Mouse (Mus musculus) liver, embryonic 12.5 days (tissue): Measurements from ENCODE around the gene Slc26a9. TPM values are rescaled to one million over a fixed set of nuclear protein-coding genes. Genes with fewer than 3 reads are reported as not detected.

Experiments used
- ATAC-seq: fragments of 200-750 bp; cut with Nextera tagmentation; 2 replicates; pipeline ENCODE4 v1.8.0; 2017; ENCODE audit warnings: moderate number of reproducible peaks, mild to moderate bottlenecking, moderate library complexity
- H3K27ac ChIP-seq: fragments of 300-500 bp; sonication (generic); 2 replicates; pipeline ENCODE4 v1.5.1; 2016; ENCODE audit warnings: mild to moderate bottlenecking
- H3K27me3 ChIP-seq: fragments of 300-500 bp; sonication (generic); replicated peaks from 2 replicates; pipeline ENCODE4 v1.6.1; 2016; ENCODE audit warnings: mild to moderate bottlenecking, moderate library complexity
- H3K36me3 ChIP-seq: fragments of 300-500 bp; sonication (generic); 2 replicates; pipeline ENCODE4 v1.6.1; 2016; ENCODE audit warnings: mild to moderate bottlenecking, moderate library complexity
- H3K4me1 ChIP-seq: fragments of 300-500 bp; sonication (generic); 2 replicates; pipeline ENCODE4 v1.6.1; 2016
- H3K4me2 ChIP-seq: fragments of 300-500 bp; sonication (generic); 2 replicates; pipeline ENCODE4 v1.6.1; 2016; ENCODE audit warnings: mild to moderate bottlenecking, moderate library complexity
- H3K4me3 ChIP-seq: fragments of 300-500 bp; sonication (generic); 2 replicates; pipeline ENCODE4 v1.5.1; 2016; ENCODE audit warnings: mild to moderate bottlenecking, moderate library complexity
- H3K9ac ChIP-seq: fragments of 300-500 bp; sonication (generic); 2 replicates; pipeline ENCODE4 v1.6.1; 2016; ENCODE audit warnings: mild to moderate bottlenecking, moderate library complexity
- H3K9me3 ChIP-seq: fragments of 300-500 bp; sonication (generic); replicated peaks from 2 replicates; pipeline ENCODE4 v1.6.1; 2016; ENCODE audit warnings: mild to moderate bottlenecking, moderate library complexity
- WGBS: fragments of 180-500 bp; shearing (Covaris S2); methylation state at CpG from one replicate; pipeline ENCODE4 v1.1.7; 2016; ENCODE audit not compliant: insufficient replicate concordance; 5-methylcytosine and 5-hydroxymethylcytosine counted together
- polyA plus RNA-seq: library from polyadenylated mRNA; unstranded; fragments of >200 nt; fragmentation: Nextera tagmentation; extraction: Ambion mirVana; gene quantifications from 2 replicates; pipeline ENCODE4 v1.2.1, GENCODE M21; 2016

The Slc26a9 gene
- polyA plus RNA-seq, 1 experiment from 2014 or later = not detected

DNA sequence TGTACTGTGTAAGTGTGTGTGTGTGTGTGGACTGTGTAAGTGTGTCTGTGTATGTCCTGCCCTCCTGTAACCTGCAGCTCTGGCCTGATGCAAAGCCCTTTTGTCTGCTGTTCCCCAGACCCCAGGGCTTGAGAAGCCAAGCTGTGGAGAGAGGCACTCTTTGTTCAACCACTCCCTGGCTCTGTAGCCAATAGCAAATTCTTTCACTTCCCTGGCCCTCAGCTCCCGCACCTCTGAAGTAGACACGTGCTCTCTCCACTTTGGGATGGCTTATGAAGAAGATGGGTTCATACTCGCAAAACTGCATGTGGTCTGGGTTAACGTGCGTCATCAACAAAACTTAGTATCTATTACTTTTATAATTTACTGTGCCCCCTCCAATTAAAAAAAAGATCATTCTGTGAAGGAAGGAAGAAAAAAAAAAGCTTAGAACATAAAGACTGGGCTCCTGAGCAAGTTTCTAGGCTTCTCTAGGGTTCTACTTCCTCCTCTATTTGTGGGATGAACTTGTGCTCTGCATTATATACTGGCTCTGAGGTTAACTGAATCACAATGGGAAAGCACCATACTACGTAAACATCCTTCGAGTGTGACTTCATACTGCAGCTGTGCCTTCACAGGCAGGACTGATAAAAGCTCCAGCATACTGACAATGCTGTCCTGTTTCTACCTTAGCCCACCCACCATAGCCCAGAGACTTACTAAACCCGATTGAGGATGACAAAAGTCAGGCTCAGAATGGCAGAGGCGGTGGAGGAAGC is 16.0 kb downstream of the Slc26a9 start:
- 53% methylated on average over 9 of the region's 9 CpGs for WGBS
- Histone ChIP-seq H3K36me3 (no peaks in the 10 kb centered on the region), H3K27me3 (0 out of 2 replicates have a peak, but pooled peaks cover 12% of the 10 kb centered on the region), H3K4me3 (no peak overlapping the region), H3K9me3 (no peaks in the 10 kb centered on the region), H3K27ac (no peak overlapping the region), H3K4me1 (peaks cover 4% of the 10 kb centered on the region; the same call in 1 of the 2 replicates), H3K4me2 (no peak overlapping the region), H3K9ac (no peak overlapping the region)
- no peak for ATAC-seq

DNA sequence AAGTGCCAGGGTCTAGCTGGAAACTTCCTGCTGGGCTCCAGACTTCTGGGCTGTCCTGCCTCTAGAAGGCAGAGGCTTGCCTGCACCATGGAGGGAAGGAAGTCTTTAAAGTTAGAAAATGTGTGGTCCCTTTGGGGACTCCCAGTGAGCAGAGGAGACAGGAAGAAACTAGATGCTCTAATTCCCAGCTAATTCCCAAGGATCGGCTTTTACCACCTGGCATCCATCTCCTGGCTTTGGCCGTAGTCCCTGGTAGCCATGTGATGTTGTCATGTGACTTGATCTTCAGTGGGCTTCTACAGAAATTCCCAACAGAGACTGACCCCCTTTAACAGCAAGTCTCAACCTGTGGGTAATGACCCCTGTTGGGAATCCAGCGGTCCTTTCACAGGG is 16.6 kb downstream of the Slc26a9 start:
- Histone ChIP-seq H3K9ac (no peak overlapping the region), H3K27me3 (0 out of 2 replicates have a peak, but pooled peaks cover 12% of the 10 kb centered on the region), H3K4me1 (no peaks in the 10 kb centered on the region), H3K4me2 (no peak overlapping the region), H3K4me3 (no peak overlapping the region), H3K27ac (no peak overlapping the region), H3K9me3 (no peaks in the 10 kb centered on the region), H3K36me3 (no peaks in the 10 kb centered on the region)
- no peak for ATAC-seq
- 78% methylated on average over 3 of the region's 3 CpGs for WGBS

GRCm38 (mm10) chr1:131761079-131761831 is 17.4 kb downstream of the Slc26a9 start:
- Histone ChIP-seq H3K9ac (no peak overlapping the region), H3K27ac (no peak overlapping the region), H3K36me3 (no peaks in the 10 kb centered on the region), H3K4me1 (no peaks in the 10 kb centered on the region), H3K4me3 (no peak overlapping the region), H3K27me3 (0 out of 2 replicates have a peak, but pooled peaks cover 8% of the 10 kb centered on the region), H3K9me3 (no peaks in the 10 kb centered on the region), H3K4me2 (no peak overlapping the region)
- 58% methylated on average over 13 of the region's 13 CpGs for WGBS
- ATAC-seq = no peak

- Histone ChIP-seq H3K4me1 (no peaks in the 10 kb centered on the region), H3K9ac (no peak overlapping the region), H3K27me3 (0 out of 2 replicates have a peak, but pooled peaks cover 4% of the 10 kb centered on the region), H3K4me3 (no peak overlapping the region), H3K27ac (no peak overlapping the region), H3K9me3 (no peaks in the 10 kb centered on the region), H3K36me3 (no peaks in the 10 kb centered on the region), H3K4me2 (no peak overlapping the region)
- WGBS = 36% methylated on average over 9 of the region's 9 CpGs
- ATAC-seq = no peak
Observed at GRCm38 (mm10) chr1:131763683-131764082, 19.9 kb downstream of the Slc26a9 start.

DNA sequence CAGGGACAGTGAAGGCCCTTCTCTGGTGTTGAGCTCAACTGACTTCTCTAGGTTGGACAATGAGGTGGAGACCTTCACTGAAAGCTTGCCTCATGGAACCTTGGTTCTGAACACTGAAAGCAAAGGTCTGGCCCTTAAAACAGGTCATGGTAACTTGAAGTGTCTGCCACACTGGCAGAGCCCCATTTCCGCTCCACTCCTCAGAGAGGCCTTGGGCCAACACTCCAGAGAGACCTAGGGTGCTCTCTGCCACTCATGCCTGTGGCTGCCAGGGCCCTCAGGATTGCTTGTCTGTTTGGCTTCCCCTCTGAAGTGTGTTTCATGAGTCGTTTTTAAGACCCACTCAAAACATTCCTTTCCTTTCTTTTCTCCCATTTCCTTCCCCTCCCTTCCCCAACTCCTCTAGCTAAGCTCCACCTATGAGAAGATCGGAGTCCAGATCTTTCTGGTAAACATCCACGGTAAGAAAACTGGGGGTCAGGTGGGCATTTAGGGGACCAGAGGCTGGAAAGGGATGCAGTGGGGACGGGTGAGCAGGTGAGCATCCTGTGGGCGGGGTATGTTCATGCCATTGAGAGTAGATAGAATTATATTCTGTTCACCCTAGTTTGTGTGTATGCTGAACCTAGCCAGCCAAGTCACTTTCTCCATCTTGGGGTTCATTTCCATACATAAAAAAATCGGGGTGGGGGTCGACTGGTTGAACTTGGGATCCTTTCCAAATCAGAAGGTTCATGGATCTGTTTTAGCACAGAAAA is 20.9 kb downstream of the Slc26a9 start:
- Histone ChIP-seq H3K9me3 (no peaks in the 10 kb centered on the region), H3K4me3 (no peak overlapping the region), H3K36me3 (no peaks in the 10 kb centered on the region), H3K9ac (no peak overlapping the region), H3K27me3 (0 out of 2 replicates have a peak, but pooled peaks cover 4% of the 10 kb centered on the region), H3K4me2 (no peak overlapping the region), H3K4me1 (no peaks in the 10 kb centered on the region), H3K27ac (no peak overlapping the region)
- ATAC-seq = no peak
- WGBS = 42% methylated on average over 8 of the region's 8 CpGs

GRCm38 (mm10) chr1:131765357-131766001 is 21.7 kb downstream of the Slc26a9 start:
- whole genome bisulfite sequencing = 9% methylated on average over 11 of the region's 11 CpGs
- Histone ChIP-seq H3K4me3 (no peak overlapping the region), H3K4me2 (no peak overlapping the region), H3K4me1 (no peaks in the 10 kb centered on the region), H3K27ac (no peak overlapping the region), H3K27me3 (0 out of 2 replicates have a peak, but pooled peaks cover 4% of the 10 kb centered on the region), H3K9me3 (no peaks in the 10 kb centered on the region), H3K36me3 (no peaks in the 10 kb centered on the region), H3K9ac (no peak overlapping the region)
- ATAC-seq = no peak

DNA sequence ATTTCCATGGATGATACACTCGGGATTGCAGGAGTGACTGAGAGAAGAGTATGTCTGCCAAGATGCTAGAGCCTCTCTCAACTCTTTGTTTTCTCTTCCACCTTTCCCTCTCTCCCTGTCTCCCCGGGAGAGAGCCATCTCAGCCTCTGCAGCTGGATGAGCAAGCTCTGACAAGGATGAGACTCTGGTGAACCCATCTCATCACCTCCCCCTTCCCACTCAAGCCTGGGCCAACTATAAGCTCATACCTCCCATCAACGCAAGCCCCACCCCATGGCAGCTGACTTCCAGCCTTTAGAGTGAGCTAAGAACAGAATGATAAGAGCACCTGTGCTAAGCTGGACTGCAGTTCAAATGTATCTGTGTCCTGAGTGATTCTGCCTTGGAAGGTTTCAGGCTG is 25.5 kb downstream of the Slc26a9 start:
- H3K4me3 ChIP-seq = no peak overlapping the region
- H3K4me1 ChIP-seq = no peaks in the 10 kb centered on the region
- no peak overlapping the region for H3K4me2 ChIP-seq
- no peak for ATAC-seq
- no peaks in the 10 kb centered on the region for H3K9me3 ChIP-seq
- 0 out of 2 replicates have a peak, but pooled peaks cover 4% of the 10 kb centered on the region for H3K27me3 ChIP-seq
- no peaks in the 10 kb centered on the region for H3K36me3 ChIP-seq
- WGBS = 41% methylated on average over 3 of the region's 3 CpGs
- H3K9ac ChIP-seq = no peak overlapping the region
- no peak overlapping the region for H3K27ac ChIP-seq

DNA sequence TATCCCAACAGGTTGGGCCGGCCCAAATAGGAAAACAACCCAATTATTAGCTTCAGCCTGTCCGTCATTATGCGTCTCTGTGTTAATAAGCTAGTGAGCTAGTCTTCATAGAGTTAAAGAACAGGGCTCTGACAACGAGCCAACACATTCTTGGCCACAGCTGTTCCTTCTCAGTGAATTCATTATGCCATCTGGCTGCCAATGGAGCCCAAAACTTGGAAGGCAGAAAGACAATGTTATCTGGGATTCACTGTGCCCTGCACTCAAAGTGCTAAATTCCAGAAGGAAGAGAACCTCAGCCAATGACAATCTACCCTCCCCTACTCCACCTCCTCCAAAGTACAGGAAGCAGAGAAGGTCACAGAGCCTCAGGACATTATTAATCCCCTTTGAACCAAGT is 26.8 kb downstream of the Slc26a9 start:
- H3K4me1 ChIP-seq = no peaks in the 10 kb centered on the region
- no peaks in the 10 kb centered on the region for H3K9me3 ChIP-seq
- no peak overlapping the region for H3K9ac ChIP-seq
- no peaks in the 10 kb centered on the region for H3K36me3 ChIP-seq
- no peak for ATAC-seq
- no peak overlapping the region for H3K4me3 ChIP-seq
- H3K4me2 ChIP-seq = no peak overlapping the region
- H3K27ac ChIP-seq = no peak overlapping the region
- 66% methylated on average over 4 of the region's 4 CpGs for WGBS
- H3K27me3 ChIP-seq = 0 out of 2 replicates have a peak, but pooled peaks cover 4% of the 10 kb centered on the region

GRCm38 (mm10) chr1:131771440-131771839 is 27.6 kb downstream of the Slc26a9 start:
- Histone ChIP-seq H3K4me3 (no peak overlapping the region), H3K36me3 (no peaks in the 10 kb centered on the region)
- no peak for ATAC-seq

GRCm38 (mm10) chr1:131794591-131794990 is 50.8 kb downstream of the Slc26a9 start:
- no peak overlapping the region for H3K9ac ChIP-seq
- H3K36me3 ChIP-seq = no peaks in the 10 kb centered on the region
- H3K9me3 ChIP-seq = no peaks in the 10 kb centered on the region
- peaks cover 36% of the 10 kb centered on the region for H3K27me3 ChIP-seq
- no peak overlapping the region for H3K4me2 ChIP-seq
- H3K27ac ChIP-seq = no peak overlapping the region
- no peak overlapping the region for H3K4me3 ChIP-seq
- 44% methylated on average over 3 of the region's 3 CpGs for WGBS
- no peaks in the 10 kb centered on the region for H3K4me1 ChIP-seq
- ATAC-seq = no peak

More at GRCm38 (mm10) chr1:131771440-131771839, 27.6 kb downstream of the Slc26a9 start:
- H3K9ac ChIP-seq = no peak overlapping the region
- H3K27me3 ChIP-seq = 0 out of 2 replicates have a peak, but pooled peaks cover 4% of the 10 kb centered on the region
- H3K9me3 ChIP-seq = no peaks in the 10 kb centered on the region
- H3K27ac ChIP-seq = no peak overlapping the region
- H3K4me1 ChIP-seq = no peaks in the 10 kb centered on the region
- H3K4me2 ChIP-seq = no peak overlapping the region

GRCm38 (mm10) chr1:131795171-131795570 is 51.3 kb downstream of the Slc26a9 start:
- Histone ChIP-seq H3K27me3 (peaks cover 36% of the 10 kb centered on the region), H3K4me2 (no peak overlapping the region), H3K9me3 (no peaks in the 10 kb centered on the region), H3K9ac (no peak overlapping the region), H3K36me3 (no peaks in the 10 kb centered on the region), H3K4me1 (no peaks in the 10 kb centered on the region), H3K27ac (no peak overlapping the region), H3K4me3 (no peak overlapping the region)
- 58% methylated on average over 3 of the region's 3 CpGs for WGBS
- ATAC-seq = no peak
